Mouse (Mus musculus): Measurements from ENCODE around the gene Tirap.
"Not testable (repeated sequence)": the region's sequence is repeated elsewhere in the genome, so short reads cannot be mapped to it uniquely, and the experiment has no call there.

Tirap gene

DNA sequence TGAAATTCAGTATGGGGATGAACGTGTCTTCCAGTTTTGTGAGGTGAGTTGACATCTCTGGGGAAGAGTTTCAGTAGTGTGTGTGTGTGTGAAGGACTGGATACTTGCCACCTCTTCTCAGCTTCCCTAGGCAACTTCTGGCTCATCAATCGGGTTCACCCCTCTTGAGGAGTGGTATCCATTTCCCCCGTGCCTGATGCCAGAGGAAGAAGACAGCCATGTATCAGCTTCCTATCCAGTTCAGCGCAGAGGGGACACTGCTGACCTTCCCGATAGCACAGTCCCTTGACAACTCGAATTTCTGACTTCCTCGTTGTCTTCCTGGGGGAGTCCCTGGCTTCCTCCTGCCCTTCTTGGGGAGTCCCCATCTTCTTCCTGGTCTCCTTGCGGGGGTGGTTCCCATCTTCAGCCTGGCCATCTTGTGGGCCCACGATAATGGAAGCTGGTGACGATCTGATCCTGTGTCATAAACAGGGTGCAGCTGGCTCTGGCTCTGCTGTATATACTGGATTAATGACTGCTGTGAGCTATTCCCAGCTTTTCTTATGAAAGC, 12.7 kb downstream of the Tirap start:
- no peak for DNase-seq

DNA sequence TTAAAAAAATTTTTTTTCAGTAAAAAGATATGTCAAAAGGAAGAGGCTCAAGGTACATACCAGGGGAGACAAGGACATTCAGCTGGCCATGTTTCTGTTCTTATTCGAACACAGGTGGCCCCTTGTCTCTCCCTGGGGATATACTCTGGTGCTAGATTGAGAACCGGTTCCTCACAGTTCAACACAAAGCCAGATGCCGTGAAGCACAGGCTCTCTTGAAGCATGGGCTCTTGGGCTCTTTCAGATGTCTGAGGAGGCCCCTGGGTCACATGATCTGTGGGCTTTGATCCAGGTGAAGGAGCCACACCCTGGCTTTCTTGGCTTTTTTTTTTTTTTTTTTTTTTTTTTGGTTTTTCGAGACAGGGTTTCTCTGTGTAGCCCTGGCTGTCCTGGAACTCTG, 13.7 kb downstream of the Tirap start:
- DNase-seq: no peak

DNA sequence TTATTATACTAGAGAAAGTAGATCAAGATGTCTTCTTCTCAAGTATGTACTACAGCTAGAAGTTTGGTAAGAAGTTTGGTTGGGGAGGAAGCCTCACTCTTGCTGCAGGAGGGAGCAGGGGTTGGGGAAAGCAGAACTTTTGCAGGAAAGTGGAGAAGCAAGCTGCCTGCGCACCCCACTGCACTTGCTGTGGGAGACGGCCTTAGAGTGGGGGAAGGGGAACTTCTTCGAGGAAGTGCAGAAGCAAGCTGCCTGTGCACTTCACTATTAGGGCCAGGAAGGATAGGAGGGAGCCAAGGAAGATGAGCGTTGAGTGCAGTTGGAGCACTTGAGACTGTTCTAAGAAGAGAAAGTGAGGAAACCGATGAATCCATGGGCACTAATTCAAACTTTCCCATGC, 16.7 kb downstream of the Tirap start:
- no peak for DNase-seq

DNA sequence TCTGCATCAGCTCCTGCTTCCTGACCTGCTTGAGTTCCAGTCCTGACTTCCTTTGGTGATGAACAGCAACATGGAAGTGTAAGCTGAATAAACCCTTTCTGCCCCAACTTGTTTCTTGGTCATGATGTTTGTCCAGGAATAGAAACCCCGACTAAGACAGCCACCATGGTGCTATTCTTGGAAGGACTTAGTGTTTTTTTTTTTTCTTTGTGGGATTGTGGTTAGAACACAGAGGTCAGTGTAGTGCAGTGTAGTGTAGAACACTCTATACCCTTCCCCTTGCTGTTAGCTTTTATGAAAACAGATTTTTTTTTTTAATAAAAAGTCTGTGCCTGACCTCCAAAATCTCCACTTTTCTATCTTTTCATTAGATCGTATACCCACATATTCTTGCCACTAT, 17.3 kb downstream of the Tirap start:
- DNase-seq: no peak

DNA sequence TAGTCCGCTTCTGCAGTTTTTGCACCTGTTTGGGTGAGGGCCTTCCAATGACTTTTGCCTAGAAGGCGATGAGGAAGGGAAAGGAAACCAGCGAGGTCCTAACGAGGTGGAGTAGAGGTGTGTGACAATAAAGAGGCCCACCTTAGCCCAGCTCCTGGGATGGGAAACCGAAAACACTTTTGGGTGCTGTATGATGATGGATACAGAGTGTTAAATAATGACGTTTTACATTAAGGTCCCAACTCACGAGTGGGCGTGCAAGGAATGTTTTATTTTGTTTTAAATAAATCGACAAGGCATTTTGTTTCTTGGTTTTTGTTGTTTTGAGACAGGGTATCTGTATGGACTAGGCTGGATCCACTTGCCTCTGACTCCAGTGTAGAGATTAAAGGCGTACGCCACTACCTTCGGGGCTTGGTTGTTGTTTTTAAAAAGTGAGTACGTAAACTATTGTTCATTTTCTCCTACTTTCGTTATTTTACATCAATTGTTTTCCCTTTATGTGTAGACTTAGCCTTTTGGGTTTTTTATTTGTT, 23.9 kb downstream of the Tirap start:
- no peak for DNase-seq

DNA sequence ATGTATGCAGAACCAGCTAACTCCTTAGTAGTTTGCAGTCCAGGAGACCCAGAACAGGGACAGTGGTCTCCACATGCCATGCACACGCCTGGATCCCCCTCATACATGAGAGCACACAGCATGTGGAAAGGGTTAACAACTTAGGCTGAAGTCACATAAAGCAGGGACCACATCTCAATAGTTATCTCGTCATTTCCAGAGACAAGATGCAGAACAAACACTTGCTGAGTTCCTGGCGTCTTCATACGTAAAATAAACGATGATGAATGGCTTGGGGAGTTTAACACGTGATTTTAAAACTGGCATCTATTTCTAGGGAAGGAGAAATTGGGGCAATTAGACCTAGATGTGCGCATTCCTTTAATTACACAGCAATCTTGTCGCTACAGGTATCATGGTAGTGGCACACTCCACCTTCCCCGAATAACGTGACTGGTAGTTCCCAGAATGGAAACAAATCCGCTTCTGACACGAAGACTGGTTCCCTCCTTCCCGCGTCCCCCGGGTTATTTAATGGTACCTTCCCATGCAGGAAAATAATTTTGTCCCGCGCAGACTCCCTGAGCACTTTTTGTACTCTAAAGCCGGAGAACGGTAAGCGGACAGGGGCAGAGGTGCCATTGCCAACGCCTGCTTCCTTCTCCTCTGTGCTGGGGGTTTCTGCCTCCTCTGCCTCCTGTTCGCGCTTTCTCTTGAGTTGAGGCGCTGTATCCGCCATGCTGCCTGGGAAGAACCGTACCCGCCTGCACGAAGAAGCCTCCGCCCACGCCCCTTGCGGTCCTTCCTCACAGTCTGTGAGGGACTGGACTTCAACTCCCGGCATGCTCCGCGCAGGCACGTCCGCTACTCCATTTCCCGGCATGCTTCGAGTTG, 24.6 kb downstream of the Tirap start, which contains the start of gene Dcps:
Gene Dcps, minus strand, starts transcription at position 811 of the 873 bp plus-strand sequence.
- peak; percentile 99 for DNase-seq

DNA sequence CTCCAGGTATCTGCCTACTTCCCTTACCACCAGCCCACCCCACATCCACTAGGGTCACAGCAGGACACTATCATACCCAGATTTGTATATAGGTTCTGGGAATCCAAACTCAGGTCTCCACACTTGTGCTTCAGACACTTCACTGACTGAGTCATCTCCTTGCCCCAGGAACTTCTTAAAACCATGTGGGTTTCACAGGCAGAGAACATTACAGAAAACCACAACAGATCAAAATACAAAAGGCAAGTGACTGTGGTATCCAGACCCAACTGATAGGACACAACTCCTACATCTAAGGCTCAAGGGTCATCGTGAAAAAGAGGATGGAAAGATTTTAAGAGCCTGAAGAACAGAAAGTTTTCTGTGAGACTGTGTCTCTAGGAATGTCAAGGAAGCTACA, 26.8 kb downstream of the Tirap start:
- DNase-seq: no peak

DNA sequence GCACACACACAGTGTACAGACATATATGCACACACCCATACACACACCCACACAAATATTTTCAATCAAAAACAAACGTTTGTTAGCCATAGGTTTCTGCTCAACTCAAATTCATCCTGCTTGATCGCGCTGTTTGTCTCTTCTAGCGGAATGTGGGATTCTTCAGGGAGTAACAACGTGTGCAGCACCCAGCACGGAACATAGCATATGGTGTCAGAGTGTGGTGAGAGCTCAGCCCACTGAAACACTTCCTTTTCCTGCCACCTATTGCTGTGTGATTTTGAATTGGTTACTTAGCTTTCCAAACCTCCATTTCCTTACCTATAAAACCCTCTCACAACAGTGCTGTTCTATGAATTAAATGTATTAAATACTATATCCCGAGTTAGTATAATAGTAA, 30.0 kb downstream of the Tirap start:
- DNase-seq: peak; percentile 24

DNA sequence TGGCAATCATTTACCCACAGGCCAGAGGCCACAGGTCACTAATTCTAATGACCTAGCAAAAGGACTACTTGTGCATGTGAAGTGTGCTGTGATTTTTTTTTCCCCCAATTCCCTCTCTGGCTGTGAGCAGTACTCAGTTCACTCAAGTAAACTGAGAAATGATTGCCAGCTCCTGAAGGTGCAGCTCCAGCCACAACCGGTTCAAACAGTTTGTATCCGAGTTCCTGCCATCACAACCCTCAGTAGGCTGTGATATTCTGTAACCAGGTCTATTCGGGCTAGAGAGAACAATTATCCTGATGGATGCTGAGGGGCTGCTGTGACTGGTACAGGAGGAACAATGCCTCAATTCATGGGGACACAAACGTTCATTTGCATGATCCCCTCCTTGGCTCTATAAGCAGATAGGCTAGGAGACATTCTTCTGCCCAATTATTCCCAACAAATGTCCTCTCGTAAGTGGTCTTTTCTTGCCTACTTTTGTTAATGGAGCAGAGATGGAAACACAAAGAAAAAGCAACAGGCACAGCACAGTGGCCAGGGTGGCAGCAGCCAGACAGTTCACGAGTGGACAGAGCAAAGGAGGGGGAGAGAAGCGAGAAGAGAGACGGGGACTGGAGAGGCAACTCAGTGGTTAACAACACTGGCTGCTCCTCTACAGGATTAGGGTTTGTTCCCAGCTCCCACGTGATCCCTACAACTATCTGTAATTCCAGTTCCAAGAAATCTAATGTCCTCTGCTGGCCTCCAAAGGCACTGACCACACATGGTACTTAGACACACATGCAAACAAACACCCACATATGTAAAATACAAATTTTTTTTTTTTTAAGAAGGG, 33.1 kb downstream of the Tirap start:
- DNase-seq: no peak

DNA sequence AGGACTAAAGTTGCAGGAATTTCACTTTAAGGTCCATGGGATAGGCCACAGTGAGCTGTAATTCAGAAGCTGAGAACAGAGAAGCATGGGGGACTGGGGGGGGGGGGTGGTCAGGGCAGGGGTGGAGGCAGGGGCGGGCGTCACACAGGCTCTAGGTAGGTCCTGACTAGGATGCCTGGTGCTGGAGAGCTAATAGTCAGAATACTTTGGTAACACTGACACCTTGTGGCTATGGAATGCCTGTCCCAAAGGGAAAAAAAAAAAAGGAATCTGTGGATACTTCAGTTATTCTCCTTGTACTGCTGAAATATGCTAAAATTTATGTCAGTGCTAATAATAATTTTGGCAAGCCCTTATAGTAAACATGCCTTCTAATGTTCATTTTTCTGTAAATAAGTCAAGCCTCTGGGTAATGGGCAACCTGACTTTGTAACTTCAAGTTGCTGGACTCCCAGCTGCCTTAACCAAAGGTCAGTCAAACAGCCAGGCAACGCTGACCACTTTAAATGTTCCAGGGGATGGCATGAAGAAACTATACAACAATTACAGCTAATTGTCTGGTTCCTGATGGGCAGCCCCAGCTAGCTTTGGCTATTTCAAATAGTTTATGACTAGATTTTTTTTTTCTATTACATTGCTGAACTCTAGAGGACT, 33.8 kb downstream of the Tirap start:
- no peak for DNase-seq

DNA sequence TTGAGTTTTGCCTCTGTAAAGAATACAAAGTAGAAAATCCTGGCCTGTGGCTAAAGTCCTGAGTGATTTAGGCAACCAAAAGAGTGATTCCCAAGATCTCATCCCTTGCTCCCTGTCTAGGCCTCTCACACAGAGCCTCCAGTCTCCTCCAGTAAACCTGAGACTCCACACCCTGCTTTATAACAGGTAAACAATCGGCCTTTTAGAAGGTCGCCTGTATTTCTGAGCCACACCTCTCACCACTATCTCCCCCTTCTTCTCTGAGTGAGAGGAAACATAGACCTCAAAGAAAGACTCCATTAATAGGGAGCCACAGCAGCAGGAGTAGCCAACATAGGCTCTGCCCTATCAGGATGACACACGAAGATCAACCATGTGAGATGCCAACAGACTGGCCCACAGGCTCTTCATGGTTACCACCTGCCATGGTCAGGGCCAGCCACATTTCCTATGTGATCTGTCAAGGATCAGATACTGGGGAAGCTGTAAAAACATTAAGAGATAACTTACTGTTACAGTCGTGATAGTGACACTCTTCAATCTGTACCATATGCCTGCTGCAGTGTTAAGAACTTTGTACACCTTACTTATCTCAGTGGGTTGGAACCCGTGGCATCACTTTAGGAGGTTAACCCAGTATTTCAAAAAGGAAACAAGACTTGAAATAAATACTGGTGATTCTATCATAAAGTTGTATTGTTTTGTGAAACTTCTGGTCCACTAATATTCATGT, 35.8 kb downstream of the Tirap start:
- no peak for DNase-seq

DNA sequence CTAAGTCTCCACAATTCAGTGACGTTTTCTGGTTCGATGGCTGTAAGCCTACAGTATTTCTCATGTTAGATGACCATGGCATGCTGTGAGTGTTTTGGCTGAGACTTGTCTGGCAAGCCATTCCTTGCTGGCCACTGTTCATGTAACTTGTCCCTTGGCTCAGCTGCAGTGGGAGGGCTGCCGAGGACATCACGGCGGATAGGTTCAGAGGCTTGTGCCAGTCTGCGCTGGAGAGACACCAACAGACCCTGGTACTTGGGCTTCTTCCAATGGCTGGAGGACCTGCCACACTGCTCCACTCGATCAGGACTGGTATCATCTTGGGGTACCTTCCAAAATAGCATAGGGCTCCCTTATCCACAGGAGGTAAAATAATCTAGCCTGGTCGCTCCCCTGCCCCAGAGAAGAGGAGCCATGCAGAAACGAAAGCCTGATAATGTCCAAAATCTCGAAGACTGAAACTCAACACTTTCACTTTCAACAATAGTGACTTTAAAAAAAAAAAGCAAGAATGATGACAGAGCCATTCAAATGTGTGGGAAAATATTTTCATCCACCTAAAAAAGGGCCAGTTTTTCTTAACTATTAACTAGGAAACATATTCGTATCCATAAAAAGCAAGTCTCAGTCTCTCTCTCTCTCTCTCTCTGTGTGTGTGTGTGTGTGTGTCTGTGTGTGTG, 36.9 kb downstream of the Tirap start:
- DNase-seq: peak; percentile 28

DNA sequence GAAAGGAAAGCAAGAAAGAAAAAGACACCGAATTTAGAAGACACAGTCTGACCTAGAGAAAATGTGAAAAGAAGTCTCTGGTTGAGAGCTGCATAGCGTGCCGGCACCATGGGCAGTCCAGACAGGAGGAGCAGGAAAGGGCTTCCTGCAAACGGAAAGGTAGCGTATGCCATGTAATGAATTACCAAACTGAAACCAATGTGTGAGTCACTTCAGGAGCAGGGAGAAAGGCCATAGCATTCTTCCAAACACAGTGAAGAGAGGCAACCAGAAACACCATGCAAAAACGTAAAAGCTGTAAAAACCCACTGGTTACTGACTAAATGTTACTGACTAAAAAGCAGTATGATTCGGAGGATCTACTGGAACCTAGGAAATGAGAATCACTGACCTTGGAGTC, 38.4 kb downstream of the Tirap start:
- no peak for DNase-seq

DNA sequence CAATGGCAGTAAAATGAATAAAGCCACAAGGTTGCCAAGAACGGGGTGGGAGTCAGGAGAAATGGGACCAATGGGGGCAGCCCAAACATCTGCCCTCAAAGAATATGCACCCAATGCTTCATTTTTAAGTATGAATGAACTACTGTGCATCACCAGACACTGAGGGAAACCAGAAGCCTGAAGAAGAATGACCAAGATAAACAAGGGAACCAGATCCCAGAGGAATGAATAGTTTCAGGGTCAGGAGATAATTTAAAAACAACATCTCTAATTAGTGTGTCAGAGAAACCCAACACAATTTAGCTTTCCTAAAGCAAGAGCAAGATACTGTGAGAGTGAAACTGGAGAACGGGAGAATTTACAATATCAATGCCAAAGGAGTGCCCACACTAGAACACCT, 39.4 kb downstream of the Tirap start:
- no peak for DNase-seq

DNA sequence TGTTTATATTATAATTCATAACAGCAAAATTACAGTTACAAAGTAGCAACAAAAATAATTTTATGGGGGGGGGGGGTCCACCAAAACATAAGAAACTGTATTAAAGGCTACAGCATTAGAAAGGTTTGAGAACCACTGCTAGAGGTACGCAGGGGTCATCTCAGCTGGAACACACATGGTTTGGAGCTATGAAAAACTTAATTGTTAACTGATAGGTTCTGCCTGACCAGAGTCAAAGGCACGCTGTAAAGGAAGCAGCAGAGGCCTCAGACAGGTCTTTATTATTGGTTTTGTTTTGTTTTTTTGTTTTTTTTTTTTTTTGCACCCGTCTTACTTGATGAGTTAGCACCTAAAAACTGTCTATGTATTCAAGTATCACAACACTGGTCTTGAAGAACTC, 41.6 kb downstream of the Tirap start:
- no peak for DNase-seq

DNA sequence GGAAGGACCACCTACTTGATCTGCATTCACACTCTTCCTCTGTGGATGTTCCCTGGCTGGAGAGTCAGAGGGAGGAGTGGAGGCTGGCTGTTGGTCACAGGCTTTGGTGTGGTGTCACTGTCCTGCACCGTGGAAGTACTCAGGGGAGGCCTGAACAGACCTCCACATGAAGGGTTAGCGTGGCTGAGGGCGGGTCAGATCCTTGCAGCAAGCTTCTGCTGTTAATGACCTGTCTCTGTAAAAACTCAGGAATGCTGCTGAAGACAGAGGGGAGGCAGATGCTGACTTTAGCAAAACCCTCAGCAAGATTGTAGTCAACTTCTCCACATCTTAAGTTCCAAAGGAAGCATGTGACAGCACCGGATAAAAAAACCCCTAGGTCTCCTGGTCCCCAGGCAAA, 43.2 kb downstream of the Tirap start:
- DNase-seq: no peak

DNA sequence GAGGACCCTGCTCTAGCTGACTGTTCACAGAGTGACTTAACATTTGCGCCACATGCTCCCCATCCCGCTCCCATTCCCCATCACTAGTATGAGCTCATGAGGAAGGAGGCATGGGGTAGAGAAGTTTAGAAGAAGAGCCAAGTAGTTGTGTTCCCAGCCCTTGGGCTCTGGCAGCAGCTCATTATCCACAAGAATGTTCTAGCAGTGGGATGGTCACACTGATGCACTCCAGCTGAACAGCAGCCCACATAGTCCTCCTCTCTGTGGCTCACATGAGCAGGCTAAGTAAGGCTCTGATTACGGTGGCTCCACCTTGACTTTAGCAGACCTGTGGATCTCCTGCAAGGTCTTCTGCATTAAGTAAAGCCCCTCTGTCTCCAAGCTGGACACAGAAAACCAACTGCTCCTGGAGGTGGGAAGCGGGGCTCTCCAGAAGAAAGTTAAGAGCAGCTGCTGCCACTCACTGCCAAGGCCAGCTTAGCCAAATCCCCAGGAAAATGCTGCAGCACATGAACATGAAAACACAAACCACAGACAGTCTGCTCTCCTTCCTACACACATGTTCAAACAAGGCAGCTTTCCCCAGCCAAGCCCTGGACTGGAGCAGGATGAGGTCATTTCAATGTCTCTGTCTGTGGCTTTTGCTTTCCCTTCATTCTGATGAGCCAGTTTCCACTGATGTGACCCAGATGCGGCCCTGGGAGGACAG, 43.9 kb downstream of the Tirap start:
- peak; percentile 45 for DNase-seq

DNA sequence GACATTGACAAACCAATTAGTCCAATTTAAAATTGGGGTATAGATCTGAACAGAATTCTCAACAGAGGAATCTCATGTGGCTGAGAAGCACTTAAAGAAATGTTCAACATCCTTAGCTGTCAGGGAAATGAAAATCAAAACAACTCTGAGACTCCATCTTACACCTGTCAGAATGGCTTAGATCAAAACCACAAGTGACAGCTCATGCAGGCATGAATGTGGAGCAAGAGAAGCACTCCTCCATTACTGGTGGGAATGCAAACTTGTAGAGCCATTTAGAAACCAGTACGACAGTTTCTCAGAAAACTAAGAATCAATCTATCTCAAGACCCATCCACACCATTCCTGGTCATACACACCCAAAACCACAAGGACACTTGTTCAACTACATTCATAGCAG, 47.2 kb downstream of the Tirap start:
- no peak for DNase-seq

DNA sequence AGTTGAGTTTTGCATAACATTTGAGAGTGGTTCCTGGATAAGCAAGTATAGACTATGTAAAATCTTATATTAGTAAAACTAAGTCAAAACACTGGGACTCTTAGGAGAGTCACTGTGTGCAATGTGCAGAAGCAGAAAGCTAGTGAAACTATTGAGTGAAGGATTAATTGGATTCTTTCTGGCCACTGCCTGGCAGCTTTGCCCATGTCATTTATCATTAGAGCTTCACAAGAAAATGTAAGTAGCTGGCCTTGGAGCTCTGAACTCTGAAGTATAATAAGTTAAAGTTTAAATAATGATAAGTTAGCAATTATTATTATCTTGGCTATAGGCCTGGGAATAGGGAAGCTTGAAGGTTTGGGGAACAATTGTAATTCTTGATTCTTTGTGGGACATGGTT, 51.3 kb downstream of the Tirap start:
- not testable (repeated sequence) for DNase-seq

DNA sequence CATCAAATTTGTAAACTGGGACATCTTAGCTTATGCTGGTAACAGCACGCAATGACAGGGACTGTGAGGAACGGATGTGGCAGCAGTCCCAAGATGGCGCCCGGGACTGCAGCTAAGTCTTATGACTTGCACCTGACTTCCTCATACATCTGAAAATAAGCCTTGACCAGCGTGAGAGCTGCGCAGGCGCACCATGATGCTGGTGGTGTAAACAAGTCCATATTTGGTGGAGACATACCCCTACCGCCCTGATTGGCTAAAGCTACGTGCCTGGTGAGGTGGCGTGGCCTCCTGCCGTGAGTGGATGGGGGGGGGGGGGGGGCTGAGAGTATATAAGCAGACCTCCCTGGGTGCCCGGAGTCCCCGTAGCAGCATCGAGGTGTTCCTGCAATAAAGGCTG, 52.8 kb downstream of the Tirap start:
- DNase-seq: not testable (repeated sequence)

DNA sequence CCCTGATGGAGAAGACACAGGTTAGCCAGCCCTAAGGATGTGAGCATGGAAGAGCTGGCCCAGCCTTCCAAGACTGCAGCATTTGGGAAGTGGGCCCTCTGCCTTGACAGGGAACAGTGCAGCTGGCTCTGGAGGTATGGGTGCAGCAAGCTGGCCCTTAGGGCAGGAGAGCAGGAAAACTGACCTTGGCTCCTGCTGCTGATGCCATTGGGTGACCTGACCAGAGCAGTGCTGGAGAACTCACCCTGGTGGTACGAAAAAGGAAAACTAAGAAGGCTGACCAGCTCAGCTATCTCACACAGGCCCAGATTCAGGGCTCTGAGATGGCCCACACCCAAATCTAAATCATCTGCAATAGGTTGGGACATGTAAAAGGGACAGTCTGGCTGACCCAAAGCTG, 54.3 kb downstream of the Tirap start:
- DNase-seq: no peak
